Mouse (Mus musculus): Measurements from ENCODE around the gene Gm20547.
"Not testable (repeated sequence)": the region's sequence is repeated elsewhere in the genome, so short reads cannot be mapped to it uniquely, and the experiment has no call there.

The Gm20547 gene

GRCm38 (mm10) chr17:34853511-34853910 is 28.3 kb downstream of the Gm20547 start:
- DNase-seq (ENCODE audit: low read depth, low spot score): no peak

- peak; percentile 41 for DNase-seq (ENCODE audit: low read depth, low spot score)
Observed at GRCm38 (mm10) chr17:34850517-34851125, 31.2 kb downstream of the Gm20547 start.

GRCm38 (mm10) chr17:34849722-34850516 is 31.9 kb downstream of the Gm20547 start, which contains the start of the genes Skiv2l and Nelfe:
TSS of gene Skiv2l (minus strand) at chr17:34850210.
TSS of gene Nelfe (plus strand) at chr17:34850391.
- DNase-seq (ENCODE audit: low read depth, low spot score): peak; percentile 98

- DNase-seq (ENCODE audit: low read depth, low spot score): no peak
Observed at GRCm38 (mm10) chr17:34847615-34848014, 34.2 kb downstream of the Gm20547 start.

GRCm38 (mm10) chr17:34847192-34847591 is 34.6 kb downstream of the Gm20547 start:
- DNase-seq (ENCODE audit: low read depth, low spot score): no peak

GRCm38 (mm10) chr17:34844884-34845283 is 37.0 kb downstream of the Gm20547 start:
- DNase-seq (ENCODE audit: low read depth, low spot score): no peak

GRCm38 (mm10) chr17:34840736-34841307 is 41.0 kb downstream of the Gm20547 start:
- DNase-seq (ENCODE audit: low read depth, low spot score): no peak

GRCm38 (mm10) chr17:34838785-34839184 is 43.1 kb downstream of the Gm20547 start:
- no peak for DNase-seq (ENCODE audit: low read depth, low spot score)

GRCm38 (mm10) chr17:34837464-34838324 is 44.1 kb downstream of the Gm20547 start:
- DNase-seq (ENCODE audit: low read depth, low spot score): no peak

- DNase-seq (ENCODE audit: low read depth, low spot score): peak; percentile 98
Observed at GRCm38 (mm10) chr17:34836856-34837221, 45.0 kb downstream of the Gm20547 start, which contains the start of the genes Stk19 and Dxo. TSS of gene Stk19 (minus strand) at chr17:34836945. TSS of gene Dxo (plus strand) at chr17:34837019.

GRCm38 (mm10) chr17:34836155-34836855 is 45.5 kb downstream of the Gm20547 start:
- DNase-seq (ENCODE audit: low read depth, low spot score): no peak

GRCm38 (mm10) chr17:34830776-34831175 is 51.1 kb downstream of the Gm20547 start:
- DNase-seq (ENCODE audit: low read depth, low spot score): not testable (repeated sequence)

GRCm38 (mm10) chr17:34814818-34815370 is 66.9 kb downstream of the Gm20547 start:
- no peak for DNase-seq (ENCODE audit: low read depth, low spot score)

GRCm38 (mm10) chr17:34813747-34814146 is 68.1 kb downstream of the Gm20547 start:
- peak; percentile 24 for DNase-seq (ENCODE audit: low read depth, low spot score)

- no peak for DNase-seq (ENCODE audit: low read depth, low spot score)
Observed at GRCm38 (mm10) chr17:34811275-34811674, 70.6 kb downstream of the Gm20547 start.

GRCm38 (mm10) chr17:34810811-34811210 is 71.0 kb downstream of the Gm20547 start:
- not testable (repeated sequence) for DNase-seq (ENCODE audit: low read depth, low spot score)

GRCm38 (mm10) chr17:34810411-34810810 is 71.4 kb downstream of the Gm20547 start:
- DNase-seq (ENCODE audit: low read depth, low spot score): not testable (repeated sequence)

- DNase-seq (ENCODE audit: low read depth, low spot score): no peak
Observed at GRCm38 (mm10) chr17:34808599-34809205, 73.1 kb downstream of the Gm20547 start.

- DNase-seq (ENCODE audit: low read depth, low spot score): no peak
Observed at GRCm38 (mm10) chr17:34807176-34807575, 74.7 kb downstream of the Gm20547 start.

All from 3T3-L1 (cell line).